Mouse (Mus musculus) ovary, adult 18-20 months (tissue): ENCODE results near the gene Lonp1.
"Not testable (repeated sequence)": the region's sequence is repeated elsewhere in the genome, so short reads cannot be mapped to it uniquely, and the experiment has no call there.

Source experiments
- DNase-seq: peaks from one replicate; pipeline ENCODE4 v3.0.0; 2022; ENCODE audit warnings: low spot score, mixed read lengths

The Lonp1 gene

DNA sequence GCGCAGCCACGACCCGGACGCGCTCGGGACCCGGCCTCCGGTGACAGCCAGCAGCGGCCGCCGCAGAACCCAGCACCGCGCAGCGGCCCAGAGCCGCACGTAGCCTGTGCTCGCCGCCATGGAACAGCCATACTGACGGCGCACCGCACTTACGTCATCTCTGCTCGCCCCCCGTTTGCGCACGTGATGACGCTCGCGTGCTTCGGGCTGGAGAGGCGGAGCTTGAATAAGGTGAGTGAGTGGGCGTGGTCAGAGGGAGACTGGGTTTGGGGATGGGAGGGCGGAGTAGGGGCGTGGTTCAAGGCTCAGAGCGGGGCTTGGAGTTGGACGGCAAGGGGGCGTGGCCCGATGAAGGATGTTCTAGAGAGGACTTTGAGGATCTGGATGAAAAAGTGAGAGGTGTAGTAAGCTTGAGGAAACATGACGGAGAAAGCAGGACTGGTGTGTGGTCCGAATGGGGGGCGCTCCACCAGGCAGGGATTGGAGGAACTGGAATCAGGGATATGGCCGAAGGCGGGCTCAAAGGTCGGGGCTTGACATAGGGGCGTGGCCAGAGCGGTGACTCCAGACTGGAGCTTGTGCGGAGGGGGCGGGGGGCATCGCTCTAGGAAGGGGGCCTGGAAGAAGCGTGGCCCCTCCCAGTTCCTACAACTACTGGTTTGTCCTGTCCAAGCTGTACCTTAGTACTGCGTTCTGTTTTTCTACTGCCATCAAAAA is at the start of gene Lonp1:
TSS of gene Lonp1 (minus strand) at position 134 of the 717 bp plus-strand sequence.
- DNase-seq: peak; percentile 96

DNA sequence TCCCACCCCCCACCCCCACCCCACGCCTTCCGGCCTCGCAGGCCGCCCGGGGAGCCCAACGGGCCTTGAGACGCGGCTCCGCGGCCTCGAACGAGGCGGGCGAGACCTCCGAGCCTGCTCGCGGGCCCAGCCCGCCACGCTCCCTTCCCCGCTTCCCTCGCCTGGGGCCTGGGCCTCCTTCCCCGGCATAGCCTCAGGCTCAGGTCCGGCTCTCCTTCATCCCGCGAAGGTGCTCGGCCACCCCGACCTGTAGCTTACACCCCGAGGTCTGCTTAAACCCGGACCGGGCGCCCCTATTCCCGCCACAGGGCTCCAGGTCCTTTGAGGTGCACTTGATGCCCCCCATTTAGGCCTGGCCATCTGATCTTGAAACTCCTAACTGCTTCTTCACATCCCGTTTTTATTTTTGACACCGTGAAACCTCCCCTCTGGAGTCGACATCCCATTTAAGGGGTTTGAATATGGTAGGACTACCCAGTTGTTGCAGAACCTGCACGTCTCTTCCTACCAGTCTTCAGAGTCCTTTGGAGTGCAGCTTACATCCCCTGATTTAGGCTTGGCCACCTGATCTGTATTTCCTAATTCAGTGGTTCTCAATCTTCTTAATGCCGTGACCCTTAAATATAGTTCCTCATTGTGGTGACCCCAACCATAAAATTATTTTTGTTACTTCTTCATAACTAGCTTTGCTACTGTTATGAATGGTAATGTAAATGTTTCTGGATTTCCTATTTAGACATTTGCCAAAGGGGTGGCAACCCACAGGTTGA is 47.1 kb upstream of the Lonp1 start:
- DNase-seq: no peak

DNA sequence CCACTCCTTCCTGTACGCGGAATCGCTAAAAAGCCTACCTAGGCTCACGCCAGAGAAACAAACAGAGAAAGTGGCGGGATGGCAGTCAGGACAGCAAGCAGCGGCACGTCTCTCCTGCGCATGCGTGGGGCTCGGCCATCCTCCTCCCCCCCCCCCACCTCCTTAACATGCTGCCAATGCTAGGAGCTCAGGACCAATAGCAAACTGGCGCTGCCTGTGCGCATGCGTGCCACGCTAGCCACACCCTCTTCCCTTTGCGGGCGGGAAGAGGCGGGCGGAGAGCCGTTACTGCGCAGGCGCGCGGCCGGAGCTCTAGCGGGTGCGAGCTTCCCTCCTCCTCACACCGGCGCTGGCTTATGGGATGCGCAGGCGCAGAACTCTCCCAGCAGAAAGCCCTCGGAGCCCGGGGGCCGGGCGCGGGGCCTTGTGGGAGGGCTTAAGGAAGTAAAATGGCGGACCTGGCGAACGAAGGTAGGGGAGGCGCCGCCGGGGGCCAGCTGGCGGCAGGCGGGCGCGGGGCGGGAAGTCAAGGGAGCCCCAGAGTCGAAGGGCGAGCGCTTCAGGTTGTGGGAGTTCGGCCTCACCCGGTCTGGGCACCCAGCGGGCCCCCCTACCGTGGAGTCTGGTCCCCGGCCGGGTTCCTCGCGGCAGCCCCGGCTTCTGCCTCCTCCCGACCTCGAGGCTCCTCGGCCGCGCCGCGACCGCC is 46.4 kb upstream of the Lonp1 start, which contains the start of gene Ranbp3:
TSS of gene Ranbp3 (plus strand) at position 354 of the 706 bp plus-strand sequence.
- DNase-seq: peak; percentile 100

DNA sequence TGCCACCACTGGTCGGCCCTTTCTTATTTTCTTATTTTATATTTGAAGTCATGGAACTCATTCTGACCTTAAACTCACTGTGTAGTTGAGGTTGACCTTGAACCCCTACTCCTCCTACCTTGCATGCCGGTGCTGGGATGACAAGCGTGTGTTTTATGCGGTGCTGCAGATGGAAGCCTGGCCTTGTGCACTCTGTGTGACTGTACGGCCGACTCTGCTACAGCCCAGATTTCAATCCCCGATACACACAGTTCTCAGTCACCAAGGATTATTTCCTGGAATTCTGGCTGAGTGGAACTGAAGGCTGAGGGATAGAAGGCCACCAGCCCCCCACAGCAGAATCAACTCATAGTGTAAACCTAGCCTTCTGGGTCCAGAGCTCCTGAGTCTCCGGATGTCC is 43.1 kb upstream of the Lonp1 start:
- DNase-seq: no peak

DNA sequence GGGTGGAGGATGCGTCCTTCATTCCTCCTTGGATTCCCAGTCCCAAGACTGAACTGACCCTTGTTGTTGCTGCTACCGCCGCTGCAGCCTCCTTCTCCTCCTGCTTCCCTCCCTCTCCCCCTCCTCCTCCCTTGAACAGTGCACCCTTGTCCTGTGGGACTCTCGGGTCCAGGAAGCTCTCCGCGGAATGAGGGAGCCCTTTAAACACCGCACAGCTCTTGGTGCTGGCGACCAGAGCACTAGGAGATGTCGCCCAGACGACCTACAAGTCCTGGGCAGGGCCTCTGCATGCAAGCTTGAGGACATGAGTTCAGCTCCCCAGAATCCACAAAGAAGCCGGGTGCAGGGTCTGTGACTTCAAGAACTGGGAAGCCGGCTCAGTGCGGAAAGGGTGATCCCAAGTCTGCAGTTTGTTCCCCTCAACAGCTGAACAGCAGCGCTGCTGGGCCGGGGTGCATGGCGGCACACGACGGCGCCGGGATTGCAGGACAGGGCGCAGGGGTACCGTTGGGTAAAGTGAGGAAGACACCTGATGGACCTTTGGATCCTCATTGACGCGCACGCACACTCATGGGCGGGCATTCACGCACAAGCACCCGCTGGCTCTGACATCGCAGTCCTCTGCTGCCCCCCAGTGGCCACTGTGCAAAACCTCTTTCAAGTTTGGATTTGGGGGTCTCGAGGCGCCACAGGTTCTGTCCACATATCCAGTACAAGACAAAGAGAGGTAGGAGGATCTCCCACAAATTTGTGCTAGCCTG is 41.9 kb upstream of the Lonp1 start:
- peak; percentile 49 for DNase-seq

DNA sequence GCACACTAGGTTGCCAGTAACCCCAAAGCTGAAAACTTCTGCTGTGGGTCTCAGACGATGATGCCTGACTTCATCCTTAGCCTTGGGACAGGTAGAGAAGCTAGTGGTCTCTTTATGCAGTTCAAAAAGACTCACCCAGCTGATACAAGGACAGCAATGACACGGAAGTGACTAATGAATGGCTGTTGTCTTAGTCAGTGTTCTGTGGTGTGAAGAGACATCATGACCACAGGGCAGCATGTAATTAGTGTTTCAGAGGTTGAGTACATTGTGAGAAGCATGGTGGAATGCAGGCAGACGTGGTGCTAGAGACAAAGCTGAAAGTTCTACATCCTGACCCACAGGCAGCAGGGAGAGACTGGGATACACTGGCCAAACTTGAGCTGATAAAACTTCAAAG is 40.9 kb upstream of the Lonp1 start:
- no peak for DNase-seq

DNA sequence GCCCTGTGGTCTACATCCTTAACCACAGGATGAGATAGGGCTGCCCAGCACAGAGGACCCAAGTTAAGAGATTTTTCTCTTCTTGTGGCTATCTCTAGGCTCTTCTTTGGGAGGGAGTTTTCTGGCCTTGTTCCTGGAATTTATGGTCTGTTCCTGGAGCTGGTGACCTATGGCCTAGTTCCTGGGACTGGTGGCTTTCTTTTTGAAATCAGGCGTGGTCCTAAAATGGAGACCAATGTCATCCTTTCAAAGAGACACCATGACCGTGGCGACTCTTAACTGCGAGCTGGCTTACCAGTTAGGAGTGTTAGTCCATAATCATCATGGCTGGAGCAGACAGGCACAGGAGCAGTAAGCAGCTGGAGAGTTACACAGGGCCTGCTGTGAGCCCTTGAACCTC is 39.7 kb upstream of the Lonp1 start:
- DNase-seq: no peak

DNA sequence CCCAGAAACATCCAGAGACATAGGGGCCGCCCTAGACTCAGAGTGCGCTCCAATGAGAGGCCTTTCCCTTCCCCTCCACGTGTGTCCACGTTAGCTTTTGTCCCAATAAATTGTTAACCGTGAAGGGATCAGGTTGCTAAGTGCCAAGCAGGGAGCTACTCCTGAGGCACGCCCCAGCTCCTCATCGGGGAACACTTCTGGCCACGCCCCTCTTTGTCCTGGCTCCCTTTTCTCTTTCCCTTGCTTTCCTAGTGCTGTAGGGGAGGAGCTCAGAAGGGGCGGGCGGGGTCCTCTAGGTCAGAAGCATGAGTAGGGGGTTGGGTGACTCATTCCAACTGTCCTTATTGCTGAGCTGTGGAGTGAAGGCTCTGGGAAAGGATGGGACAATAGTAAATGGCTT is 37.6 kb upstream of the Lonp1 start:
- no peak for DNase-seq

DNA sequence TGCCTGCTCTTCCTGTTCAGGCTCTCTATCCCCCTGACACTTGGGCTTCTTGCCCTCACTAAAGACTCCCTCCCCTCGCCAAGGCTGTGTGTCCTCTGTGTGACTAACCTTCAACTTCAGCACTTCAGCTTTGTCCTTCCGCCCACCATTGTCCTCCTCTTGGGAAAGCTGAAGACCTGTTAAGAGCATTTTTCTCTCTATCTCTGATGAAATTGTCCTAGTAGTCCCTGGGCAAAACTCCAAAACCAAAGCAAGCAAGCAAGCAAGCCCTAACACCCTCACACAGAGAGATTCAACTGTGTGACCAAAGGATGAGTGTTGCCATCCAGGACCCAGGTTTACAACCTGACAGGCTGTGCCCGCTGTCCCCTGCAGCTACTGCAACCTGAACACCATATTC is 37.0 kb upstream of the Lonp1 start:
- no peak for DNase-seq

DNA sequence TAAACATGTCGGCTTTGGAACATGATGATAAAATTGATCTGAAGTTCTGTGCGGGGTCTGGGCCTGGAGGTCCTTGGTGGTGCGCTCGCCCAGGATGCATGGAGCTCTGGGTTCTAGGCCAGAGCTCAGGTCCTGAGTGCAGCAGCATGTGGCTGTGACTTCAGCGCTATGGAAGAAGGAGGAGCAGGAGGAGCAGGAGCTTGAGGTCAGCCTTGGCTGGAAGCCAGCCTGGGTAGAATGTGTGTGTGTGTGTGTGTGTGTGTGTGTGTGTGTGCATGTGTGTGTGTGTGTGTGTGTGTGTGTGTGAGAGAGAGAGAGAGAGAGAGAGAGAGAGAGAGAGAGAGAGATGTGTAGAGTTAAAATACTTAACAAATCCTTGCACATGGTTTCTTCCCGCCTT is 29.5 kb upstream of the Lonp1 start:
- no peak for DNase-seq

DNA sequence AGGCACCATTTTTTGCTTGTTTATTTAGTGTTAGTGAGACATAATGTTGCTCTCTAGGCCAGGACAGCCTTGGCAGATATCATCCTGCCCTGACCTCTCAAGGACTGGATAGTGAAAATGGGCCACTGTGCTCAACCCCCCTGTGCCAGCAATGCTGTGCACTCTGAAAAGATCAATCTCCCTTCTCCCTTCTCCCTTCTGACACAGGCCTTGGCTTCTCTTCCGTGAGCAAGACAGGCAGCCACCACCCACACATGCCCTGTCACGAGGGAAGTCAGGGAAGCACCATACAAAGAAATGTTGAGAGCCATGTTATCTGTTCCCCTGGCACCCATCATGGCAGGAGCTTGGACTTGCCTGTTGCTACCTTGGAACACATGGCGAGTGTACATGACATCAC is 28.6 kb upstream of the Lonp1 start:
- peak; percentile 31 for DNase-seq

DNA sequence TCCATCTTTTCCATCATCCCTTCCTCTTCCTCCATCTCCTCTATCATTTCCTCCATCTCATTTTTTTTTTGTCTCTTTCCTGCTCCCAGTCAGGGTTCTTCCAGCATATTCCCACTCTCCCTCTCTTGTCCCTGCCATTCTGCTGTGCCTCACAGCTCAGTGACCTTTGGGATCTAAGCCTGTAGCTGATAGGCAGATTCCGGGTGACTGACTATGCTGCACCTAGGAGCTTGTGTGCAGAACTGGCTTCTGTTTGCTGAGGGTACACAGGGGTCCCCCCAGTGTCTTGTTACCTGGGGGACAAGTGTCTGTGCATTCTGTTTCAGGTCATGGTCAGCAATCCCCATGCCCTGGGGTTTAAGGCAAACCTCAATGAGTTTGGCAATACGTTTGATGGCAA is 28.1 kb upstream of the Lonp1 start:
- DNase-seq: no peak

DNA sequence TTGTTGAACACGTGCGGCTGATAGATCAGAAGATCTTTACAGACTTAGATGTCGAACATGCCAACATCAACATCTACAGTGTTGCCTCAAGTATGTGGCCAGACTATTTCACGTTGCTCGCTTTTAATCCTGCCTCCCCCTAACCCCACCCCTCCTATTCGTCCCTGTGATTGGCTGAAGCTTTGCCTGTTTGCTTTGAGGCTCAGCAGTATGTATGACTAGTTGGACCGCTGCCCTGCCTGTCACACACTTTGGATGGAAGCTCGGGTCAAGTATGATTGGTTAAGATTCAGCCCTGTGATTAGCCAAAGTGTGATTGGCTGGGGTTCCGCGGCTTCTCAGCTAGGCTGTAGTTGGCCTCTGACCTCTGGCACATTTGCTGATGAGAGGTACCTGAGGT is 25.1 kb upstream of the Lonp1 start:
- DNase-seq: no peak

DNA sequence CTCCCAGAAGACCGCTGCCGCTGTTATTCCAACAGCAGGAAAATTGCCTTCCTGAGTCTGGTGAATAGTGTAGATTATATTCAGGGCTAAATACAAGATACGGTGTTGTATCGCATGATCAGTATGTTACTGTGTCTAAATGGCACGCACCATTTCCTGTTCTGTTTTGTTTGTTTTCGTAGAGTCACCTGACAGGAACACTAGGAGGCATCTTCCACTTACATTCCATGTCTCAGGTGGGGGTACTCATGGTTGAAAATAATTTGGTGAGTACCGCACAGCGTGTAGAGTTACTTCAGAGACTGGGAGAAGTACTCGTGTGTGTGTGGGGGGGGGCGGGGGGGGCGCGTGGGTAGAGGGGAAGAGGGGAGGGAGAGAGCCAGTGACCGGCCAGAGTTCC is 20.9 kb upstream of the Lonp1 start:
- DNase-seq: no peak

DNA sequence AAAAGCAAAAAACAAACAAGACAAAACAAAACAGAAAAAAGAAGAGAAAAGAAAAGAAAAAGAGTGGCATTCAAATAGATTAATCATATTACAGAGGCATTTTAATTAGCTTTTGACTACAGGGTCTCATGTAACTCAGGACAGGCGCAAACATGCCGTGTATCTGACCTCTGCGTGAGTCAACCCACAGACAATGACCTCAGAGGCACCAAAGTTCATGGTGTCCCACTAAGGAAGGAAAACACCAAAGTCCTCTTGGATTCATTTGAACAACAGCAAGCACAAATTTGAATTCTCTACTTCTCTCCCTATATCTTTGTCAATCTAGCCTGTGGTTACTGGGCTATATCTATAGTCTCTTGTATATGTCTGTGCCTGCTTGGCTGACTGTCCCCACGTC is 16.6 kb upstream of the Lonp1 start:
- no peak for DNase-seq

DNA sequence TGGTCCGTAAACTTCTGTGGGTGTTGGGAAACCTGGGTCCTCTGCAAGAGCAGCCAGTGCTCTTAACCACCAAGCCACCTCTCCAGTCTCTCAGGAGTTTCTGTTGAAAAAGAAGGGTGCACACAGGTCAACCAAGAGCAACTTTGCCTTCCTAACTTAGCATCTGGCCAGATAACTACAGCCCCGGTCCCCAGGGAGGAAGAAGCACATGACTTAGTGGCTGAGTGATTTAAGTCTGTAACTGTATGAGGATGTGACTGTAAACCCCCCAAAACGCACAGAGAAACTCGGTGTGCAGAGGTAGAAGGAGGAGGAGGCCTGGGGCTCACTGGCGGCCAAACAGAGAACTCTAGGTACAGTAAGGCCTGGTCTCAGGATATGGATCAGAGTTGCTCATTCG is 7.3 kb upstream of the Lonp1 start:
- DNase-seq: no peak

DNA sequence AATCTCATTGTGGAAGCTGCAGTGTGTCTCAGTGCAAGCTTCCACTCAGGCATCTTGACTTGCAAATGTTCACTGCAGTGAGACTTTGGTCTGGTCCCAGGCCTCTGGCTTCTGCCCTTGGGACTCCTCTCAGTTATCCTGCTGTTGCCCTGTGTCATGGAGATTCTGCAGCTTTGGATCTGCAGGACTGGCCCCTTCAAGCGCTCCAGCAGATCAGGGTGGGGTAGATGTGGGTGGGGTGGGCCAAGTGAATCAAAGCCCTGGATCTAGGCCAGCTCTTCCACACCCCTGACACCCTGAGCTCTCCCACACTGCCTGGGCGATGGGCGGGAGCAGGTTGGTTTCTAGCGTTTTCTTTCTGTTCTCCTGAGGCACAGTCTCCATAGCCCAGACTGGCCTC is 5.1 kb upstream of the Lonp1 start:
- DNase-seq: no peak

DNA sequence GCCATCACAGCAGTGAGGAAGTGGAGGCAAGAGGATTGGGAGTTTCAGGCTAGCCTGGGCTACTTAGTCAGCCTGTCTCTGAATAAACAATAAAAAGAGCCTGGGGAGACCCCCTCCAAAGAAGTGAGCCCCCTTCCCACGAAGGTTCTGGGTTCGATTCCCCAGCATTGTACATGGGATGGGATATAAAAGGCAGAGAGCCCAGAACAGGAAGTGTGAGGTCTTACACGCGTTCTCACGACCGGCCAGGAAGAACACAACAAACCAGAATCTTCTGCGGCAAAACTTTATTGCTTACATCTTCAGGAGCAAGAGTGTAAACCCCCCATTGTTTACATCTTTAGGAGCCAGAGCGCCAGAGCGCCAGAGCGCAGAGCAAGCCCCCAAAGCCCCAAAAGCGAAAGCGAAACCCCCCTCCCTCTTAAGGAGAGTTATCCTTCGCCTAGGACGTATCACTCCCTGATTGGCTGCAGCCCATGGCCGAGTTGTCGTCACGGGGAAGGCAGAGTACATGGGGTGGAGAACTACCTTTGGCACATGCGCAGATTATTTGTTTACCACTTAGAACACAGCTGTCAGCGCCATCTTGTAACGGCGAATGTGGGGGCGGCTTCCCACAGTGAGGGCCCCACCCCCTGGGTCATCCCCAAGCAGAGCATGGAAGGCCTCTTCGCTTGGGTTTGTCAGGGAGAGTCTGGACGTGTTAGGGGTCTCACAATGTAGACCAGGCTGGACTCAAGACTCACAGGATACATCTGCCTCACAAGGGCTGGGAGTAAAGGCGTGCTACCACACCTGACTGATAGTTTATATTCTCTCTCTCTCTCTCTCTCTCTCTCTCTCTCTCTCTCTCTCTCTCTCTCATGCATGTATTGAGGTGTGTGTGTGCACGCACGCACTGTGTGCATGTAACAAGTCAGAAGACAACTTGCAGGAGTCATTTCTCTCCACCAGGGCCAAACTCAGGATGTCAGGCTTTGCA is 3.4 kb upstream of the Lonp1 start:
- DNase-seq: not testable (repeated sequence)

DNA sequence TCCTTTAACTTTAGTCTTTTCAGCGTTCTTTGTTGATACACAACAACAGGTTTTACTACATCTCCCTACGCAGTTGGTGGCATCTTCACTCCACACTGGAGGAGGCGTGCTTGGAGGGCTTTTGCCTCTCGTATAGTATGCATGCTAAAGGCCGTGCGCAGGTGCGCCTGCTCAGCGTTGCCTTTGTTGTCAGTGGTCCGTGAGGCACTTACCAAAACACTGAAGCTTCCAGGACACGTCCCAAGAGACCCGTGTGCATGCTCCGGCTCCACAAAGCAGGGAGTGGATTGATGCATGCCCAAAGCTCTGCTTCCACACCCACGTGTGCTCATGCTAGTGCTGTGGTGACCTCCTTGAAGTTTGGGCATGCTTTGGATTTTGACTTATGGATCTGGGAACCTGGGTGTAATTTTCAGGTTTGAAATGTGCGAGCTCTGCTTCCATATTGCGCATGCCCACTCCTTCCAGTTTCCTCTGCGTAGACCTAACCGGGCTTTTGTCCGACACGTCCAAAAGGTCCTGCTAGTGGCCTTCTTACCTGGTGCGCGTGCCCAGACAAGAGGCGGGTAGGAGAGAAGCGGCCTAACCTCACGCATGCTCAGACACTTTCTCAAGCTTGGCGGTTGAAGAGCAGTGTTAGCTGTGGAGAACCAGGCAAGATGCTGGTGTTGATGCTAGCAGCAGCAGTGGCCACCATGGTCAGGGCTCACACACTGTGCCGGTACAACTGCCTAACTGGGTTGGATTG is 1.0 kb upstream of the Lonp1 start, which contains the start of gene Catsperd:
TSS of gene Catsperd (plus strand) at position 614 of the 748 bp plus-strand sequence.
- no peak for DNase-seq

DNA sequence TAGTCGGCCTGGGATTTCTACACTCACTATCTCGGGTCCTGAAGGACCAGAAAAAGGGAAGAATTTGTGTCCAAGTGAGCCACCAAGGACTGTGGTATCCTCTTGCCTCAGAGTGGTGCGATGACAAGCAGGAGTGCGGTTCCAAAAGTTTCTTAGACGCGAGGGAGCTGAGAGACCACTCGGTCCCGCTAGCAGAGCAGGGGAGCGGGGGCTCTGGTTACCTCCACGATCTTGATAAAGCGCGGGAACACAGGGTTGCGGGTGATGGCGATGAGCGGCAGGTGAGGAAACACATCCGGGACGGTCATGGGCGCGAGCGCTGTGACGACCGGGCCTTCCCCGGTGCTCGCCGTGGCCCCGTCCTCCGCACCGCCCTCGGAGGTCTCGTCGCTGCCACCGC is 427 bp downstream of the Lonp1 start:
- no peak for DNase-seq
